Mouse (Mus musculus): Measurements from ENCODE around the gene Tuba1b.
"Not testable (repeated sequence)": the region's sequence is repeated elsewhere in the genome, so short reads cannot be mapped to it uniquely, and the experiment has no call there.

The Tuba1b gene

GRCm38 (mm10) chr15:98934217-98934839 lies at the start of gene Tuba1b:
Tuba1b (minus strand) TSS chr15:98934565.
- peak; percentile 75 to 80 for DNase-seq

GRCm38 (mm10) chr15:98983431-98984081 lies 49.2 kb upstream of the Tuba1b start:
- DNase-seq = no peak

GRCm38 (mm10) chr15:98982100-98982499 lies 47.7 kb upstream of the Tuba1b start:
- DNase-seq = no peak

- DNase-seq = no peak
Observed at GRCm38 (mm10) chr15:98980012-98980614, 45.7 kb upstream of the Tuba1b start.

- no peak for DNase-seq
Observed at GRCm38 (mm10) chr15:98978409-98979172, 44.2 kb upstream of the Tuba1b start.

GRCm38 (mm10) chr15:98977759-98978408 lies 43.5 kb upstream of the Tuba1b start:
- DNase-seq = no peak

- no peak for DNase-seq
Observed at GRCm38 (mm10) chr15:98976763-98977758, 42.7 kb upstream of the Tuba1b start.

- DNase-seq = no peak
Observed at GRCm38 (mm10) chr15:98973015-98973614, 38.8 kb upstream of the Tuba1b start.

- DNase-seq = not testable (repeated sequence)
Observed at GRCm38 (mm10) chr15:98971576-98972320, 37.4 kb upstream of the Tuba1b start.

- no peak for DNase-seq
Observed at GRCm38 (mm10) chr15:98971111-98971510, 36.7 kb upstream of the Tuba1b start.

- peak; percentile 32 to 69 for DNase-seq
Observed at GRCm38 (mm10) chr15:98969372-98970101, 35.2 kb upstream of the Tuba1b start.

- no peak for DNase-seq
Observed at GRCm38 (mm10) chr15:98968701-98969371, 34.5 kb upstream of the Tuba1b start.

- no peak for DNase-seq
Observed at GRCm38 (mm10) chr15:98959531-98959930, 25.2 kb upstream of the Tuba1b start.

GRCm38 (mm10) chr15:98958901-98959420 lies 24.6 kb upstream of the Tuba1b start:
- DNase-seq = no peak

- no peak for DNase-seq
Observed at GRCm38 (mm10) chr15:98957475-98957874, 23.1 kb upstream of the Tuba1b start.

GRCm38 (mm10) chr15:98956000-98956399 lies 21.6 kb upstream of the Tuba1b start:
- DNase-seq = no peak

GRCm38 (mm10) chr15:98955324-98955723 lies 21.0 kb upstream of the Tuba1b start:
- no peak for DNase-seq

- DNase-seq = no peak
Observed at GRCm38 (mm10) chr15:98954425-98955253, 20.3 kb upstream of the Tuba1b start.

Measured in thymus, adult 18-20 months (tissue).